Mouse (Mus musculus) liver, embryonic 14.5 days (tissue): ENCODE measurements around the gene Mpped2.

ENCODE experiments used
- CTCF ChIP-seq: IDR thresholded peaks from 2 replicates; pipeline ENCODE4 v1.5.1; 2016; ENCODE audit warnings: antibody characterized with exemption, low read depth, control low read depth
- EP300 ChIP-seq: IDR thresholded peaks from 2 replicates; pipeline ENCODE4 v1.6.1; 2016; ENCODE audit warnings: antibody characterized with exemption, low read depth

DNA sequence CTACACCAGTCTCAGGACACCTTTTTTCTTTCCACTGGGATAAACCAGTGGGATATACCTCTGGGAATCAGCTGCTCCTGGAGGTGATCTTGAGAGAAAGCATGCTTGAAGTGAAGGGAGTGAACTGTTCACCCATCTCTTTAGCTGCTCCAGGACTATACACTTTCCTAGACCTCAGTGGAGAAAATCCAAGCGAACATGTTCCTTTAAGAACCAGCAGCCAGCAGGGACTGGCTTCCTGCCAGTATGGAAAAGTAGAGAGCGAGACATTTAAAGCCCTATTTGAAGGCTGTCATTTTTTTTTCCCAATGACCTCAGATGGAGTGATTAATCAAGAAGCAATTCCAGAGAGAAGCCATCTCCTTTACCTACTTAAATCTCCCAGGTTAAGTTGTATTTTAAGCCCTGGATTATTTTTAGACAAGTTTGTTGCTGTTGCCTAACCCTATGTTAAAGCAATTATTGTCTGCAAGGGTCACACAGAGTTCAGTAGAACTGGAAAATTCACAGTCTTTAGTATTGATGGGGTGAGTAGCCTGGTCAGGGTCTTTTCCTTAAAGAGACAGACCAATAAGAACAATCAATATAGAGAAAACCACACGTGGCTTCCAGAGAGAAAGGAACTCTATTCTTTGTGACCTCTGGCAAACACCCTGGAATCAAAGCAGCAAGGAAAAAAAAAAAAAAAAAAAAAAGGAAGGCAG lies 196.4 kb downstream of the Mpped2 start:
- TF ChIP-seq CTCF: no peak
- no peak for TF ChIP-seq EP300
